Mouse (Mus musculus): ENCODE data around the gene Dlg2. TPM values are rescaled to one million over a fixed set of nuclear protein-coding genes. Genes with fewer than 3 reads are reported as not detected.
A peak's percentile ranks its signal among the peaks of the same experiment; 100 is the strongest.

Gene Dlg2
- polyA plus RNA-seq (2016; fragmentation: Nextera tagmentation; extraction: Ambion mirVana): 12.5 and 14.2 TPM in 2 replicates

DNA sequence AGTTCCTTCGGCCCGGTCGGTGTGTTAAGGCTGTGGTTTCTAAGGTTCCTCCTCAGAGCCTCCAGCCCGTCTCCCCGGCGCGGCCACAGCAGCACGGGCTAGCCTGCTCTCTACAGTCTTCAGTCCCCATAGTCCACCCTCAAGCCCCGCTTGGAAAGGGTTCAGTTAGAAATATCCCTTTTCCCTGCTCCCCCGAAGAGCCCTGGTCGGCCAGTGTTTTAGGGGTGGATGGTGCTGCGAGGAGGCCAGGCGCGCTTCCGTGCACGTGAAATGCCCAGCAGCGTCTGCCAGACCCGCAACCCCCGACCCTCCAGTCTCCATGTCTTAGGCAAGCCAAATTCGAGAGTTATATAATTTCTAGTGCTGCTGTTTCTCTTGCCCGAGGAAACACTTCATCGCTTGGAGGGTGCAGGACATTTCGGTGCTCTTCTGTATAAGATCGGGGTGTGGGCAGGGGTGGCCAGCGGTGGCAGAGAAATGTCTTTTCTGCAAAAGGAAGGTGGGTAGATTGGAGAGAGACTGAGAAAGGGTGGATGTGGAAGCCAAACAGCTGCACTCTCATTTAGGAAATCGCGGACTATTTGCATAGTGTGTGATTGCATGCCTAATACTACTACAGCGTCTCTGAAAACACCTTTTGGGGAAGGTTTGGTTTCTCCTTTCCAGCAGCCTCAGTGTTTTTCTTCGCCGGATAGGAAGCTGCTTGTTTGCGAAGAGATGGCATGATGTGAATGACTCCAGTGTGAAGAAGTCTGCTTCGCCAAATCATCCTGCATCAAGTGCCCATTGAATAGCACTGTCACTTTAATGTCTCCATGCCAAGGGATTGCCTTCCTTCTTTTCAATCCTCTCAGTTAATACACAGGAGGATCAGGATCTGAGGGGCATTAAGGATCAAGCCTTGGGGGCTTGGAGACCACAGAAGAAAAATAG lies at the start of gene Dlg2:
Dlg2 (plus strand) TSS at position 360 of the 933 bp plus-strand sequence.
- Histone ChIP-seq H3K9me3 (replicated peaks) (no peaks in the 10 kb centered on the region), H3K4me1 (replicated peaks) (peaks cover 8% of the 10 kb centered on the region), H3K36me3 (peaks cover 5% of the 10 kb centered on the region), H3K4me2 (peak within 1 kb of the TSS; percentile 94), H3K27ac (ENCODE audit: poor library complexity, severe bottlenecking) (peak within 1 kb of the TSS; percentile 41; the same call in 1 of the 2 replicates), H3K27me3 (replicated peaks) (0 out of 2 replicates have a peak, but pooled peaks cover 2% of the 10 kb centered on the region), H3K4me3 (peak within 1 kb of the TSS; percentile 69), H3K9ac (peak within 1 kb of the TSS; percentile 75)
- under 1% methylated on average over 32 of the region's 32 CpGs for WGBS
- ATAC-seq (ENCODE audit: insufficient number of reproducible peaks, low FRiP score): peak; percentile 55

DNA sequence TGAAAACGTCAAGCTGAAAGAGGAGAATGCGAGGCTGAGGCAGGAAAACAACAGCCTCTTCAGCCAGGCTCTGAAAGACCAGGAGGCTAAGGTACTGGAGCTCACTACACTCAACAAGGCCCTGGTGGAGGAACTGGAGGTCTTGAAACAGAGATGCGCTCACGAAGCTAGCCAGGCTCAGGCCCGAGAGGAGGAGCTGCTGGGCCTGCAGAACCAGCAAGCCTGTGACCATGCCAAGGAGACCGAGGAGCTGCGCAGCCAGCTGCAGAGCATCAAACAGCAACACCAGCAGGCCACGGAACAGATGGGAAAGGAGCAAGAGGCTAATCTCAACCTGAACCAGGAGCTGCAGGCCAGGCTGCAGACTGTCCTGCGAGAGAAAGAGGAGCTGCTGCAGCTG lies 49.5 kb upstream of the Dlg2 start:
- H3K4me3 ChIP-seq: peak overlapping the region; percentile 49
- 47% methylated on average over 9 of the region's 9 CpGs for WGBS
- H3K27me3 ChIP-seq (replicated peaks): no peaks in the 10 kb centered on the region
- peak overlapping the region; percentile 85 for H3K4me2 ChIP-seq
- no peak for ATAC-seq (ENCODE audit: insufficient number of reproducible peaks, low FRiP score)
- H3K9me3 ChIP-seq (replicated peaks): no peaks in the 10 kb centered on the region
- H3K36me3 ChIP-seq: no peaks in the 10 kb centered on the region
- 0 out of 2 replicates have a peak, but pooled peaks cover 4% of the 10 kb centered on the region for H3K4me1 ChIP-seq (replicated peaks)
- H3K27ac ChIP-seq (ENCODE audit: poor library complexity, severe bottlenecking): no peak overlapping the region
- H3K9ac ChIP-seq: peak overlapping the region; percentile 71

DNA sequence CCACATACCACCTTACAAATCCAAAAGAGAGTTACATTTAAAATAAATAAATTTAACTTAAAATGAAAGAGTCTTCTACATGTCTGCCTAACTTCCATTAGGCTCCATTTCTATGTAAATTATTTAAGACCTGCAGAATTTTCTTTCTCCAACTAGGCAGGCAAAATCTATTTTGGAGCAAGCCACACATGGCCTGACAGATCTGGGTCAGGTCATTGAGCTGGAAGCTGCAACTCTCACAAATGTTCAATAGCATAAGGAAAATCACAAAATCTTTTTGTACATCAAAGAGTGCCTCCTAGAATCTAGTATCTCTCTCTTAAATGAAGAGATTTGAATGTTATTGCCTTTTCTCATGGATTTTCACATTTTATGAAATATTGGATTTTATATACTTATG lies 44.3 kb upstream of the Dlg2 start:
- H3K4me3 ChIP-seq: no peak overlapping the region
- H3K9ac ChIP-seq: no peak overlapping the region

DNA sequence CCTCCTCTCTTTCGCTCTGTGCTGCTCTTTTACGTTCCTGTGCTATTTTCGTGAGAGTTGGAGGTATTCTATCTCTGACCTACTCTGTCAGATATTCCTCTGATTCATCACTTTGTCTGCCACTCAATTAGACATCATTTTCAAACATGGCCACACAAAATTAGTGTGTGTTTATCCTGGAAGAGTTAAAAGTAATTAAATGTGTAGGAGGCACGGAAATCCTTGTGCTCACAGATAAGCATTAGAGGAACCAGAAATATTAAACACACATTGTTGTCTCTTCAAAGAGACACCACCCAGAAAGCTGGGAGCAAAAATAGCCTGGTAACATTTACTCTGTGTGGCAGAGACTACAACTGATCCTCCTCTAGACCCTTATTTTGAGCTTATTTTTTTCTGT lies 36.4 kb upstream of the Dlg2 start:
- H3K4me1 ChIP-seq (replicated peaks): no peaks in the 10 kb centered on the region
- no peak overlapping the region for H3K4me3 ChIP-seq
- H3K36me3 ChIP-seq: no peaks in the 10 kb centered on the region
- H3K9me3 ChIP-seq (replicated peaks): no peaks in the 10 kb centered on the region
- H3K9ac ChIP-seq: no peak overlapping the region
- H3K27me3 ChIP-seq (replicated peaks): no peaks in the 10 kb centered on the region
- 79% methylated on average over 4 of the region's 4 CpGs for WGBS
- no peak overlapping the region for H3K27ac ChIP-seq (ENCODE audit: poor library complexity, severe bottlenecking)
- no peak overlapping the region for H3K4me2 ChIP-seq
- no peak for ATAC-seq (ENCODE audit: insufficient number of reproducible peaks, low FRiP score)

More for the DNA sequence above, 44.3 kb upstream of the Dlg2 start:
- Histone ChIP-seq H3K27me3 (replicated peaks) (no peaks in the 10 kb centered on the region), H3K4me2 (no peak overlapping the region), H3K9me3 (replicated peaks) (no peaks in the 10 kb centered on the region), H3K4me1 (replicated peaks) (no peaks in the 10 kb centered on the region), H3K27ac (ENCODE audit: poor library complexity, severe bottlenecking) (no peak overlapping the region), H3K36me3 (no peaks in the 10 kb centered on the region)
- ATAC-seq (ENCODE audit: insufficient number of reproducible peaks, low FRiP score): no peak

DNA sequence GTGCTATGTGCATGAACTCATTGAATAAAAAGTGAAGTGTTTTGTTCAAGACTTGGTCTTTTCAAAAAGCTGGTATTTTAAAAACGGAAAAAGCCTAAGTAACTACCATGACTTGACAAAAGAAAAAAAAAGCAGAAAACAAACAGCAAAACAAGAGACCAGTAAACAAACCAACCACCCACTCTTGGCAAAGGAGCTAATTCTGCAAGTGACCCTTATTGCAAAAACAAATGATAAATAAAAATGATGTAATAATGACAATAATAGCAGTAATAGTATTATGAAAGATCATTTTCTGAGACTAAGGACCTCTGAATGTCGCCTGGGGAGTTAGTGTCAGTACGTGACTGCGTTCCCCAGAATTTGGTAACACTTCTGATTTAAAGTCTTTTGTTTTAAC lies 34.4 kb upstream of the Dlg2 start:
- Histone ChIP-seq H3K4me1 (replicated peaks) (no peaks in the 10 kb centered on the region), H3K9ac (peak overlapping the region; percentile 96; the same call in 1 of the 2 replicates), H3K4me3 (peak overlapping the region; percentile 74), H3K27ac (ENCODE audit: poor library complexity, severe bottlenecking) (peak overlapping the region; percentile 99; the same call in 1 of the 2 replicates), H3K9me3 (replicated peaks) (no peaks in the 10 kb centered on the region), H3K36me3 (no peaks in the 10 kb centered on the region), H3K4me2 (peak overlapping the region; percentile 96), H3K27me3 (replicated peaks) (no peaks in the 10 kb centered on the region)
- WGBS: 15% methylated on average over 4 of the region's 4 CpGs
- ATAC-seq (ENCODE audit: insufficient number of reproducible peaks, low FRiP score): no peak

DNA sequence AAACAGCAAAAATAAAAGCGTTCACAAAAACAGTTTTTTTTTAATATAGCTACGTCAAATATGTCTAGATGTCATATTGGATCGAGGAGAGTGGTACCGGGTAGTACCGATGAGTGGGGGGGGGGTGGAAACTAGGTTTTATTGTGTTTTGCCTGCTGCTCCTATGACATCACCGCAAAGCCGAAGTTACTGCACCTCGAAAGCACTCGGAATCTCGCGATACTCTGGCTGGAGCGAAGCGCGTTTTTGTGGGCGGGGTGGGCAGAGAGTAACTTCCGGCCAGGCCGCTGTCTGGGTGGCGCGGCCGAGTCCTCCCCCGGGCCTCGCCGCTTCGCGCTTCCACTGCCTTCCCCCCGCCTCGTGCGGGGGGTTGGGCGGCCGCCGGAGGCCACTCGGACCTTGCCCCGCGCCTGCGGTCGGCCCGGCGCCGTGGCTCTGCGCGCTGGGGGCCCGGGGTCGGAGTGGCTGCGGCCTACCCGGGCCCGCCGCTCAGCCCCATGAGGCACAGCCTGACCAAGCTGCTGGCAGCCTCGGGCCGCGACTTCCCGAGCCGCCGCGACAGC lies 33.9 kb upstream of the Dlg2 start, which contains the start of gene Crebzf:
Crebzf (plus strand) TSS at position 212 of the 563 bp plus-strand sequence.
- H3K27me3 ChIP-seq (replicated peaks): no peaks in the 10 kb centered on the region
- H3K27ac ChIP-seq (ENCODE audit: poor library complexity, severe bottlenecking): peak within 1 kb of the TSS; percentile 99
- peak within 1 kb of the TSS; percentile 74 for H3K4me3 ChIP-seq
- peak; percentile 96 for ATAC-seq (ENCODE audit: insufficient number of reproducible peaks, low FRiP score)
- peak within 1 kb of the TSS; percentile 96 for H3K4me2 ChIP-seq
- 0 out of 2 replicates have a peak, but pooled peaks cover 3% of the 10 kb centered on the region for H3K36me3 ChIP-seq
- H3K9me3 ChIP-seq (replicated peaks): no peaks in the 10 kb centered on the region
- peak within 1 kb of the TSS; percentile 96 for H3K9ac ChIP-seq
- WGBS: under 1% methylated on average over 47 of the region's 54 CpGs
- H3K4me1 ChIP-seq (replicated peaks): peaks cover 2% of the 10 kb centered on the region

DNA sequence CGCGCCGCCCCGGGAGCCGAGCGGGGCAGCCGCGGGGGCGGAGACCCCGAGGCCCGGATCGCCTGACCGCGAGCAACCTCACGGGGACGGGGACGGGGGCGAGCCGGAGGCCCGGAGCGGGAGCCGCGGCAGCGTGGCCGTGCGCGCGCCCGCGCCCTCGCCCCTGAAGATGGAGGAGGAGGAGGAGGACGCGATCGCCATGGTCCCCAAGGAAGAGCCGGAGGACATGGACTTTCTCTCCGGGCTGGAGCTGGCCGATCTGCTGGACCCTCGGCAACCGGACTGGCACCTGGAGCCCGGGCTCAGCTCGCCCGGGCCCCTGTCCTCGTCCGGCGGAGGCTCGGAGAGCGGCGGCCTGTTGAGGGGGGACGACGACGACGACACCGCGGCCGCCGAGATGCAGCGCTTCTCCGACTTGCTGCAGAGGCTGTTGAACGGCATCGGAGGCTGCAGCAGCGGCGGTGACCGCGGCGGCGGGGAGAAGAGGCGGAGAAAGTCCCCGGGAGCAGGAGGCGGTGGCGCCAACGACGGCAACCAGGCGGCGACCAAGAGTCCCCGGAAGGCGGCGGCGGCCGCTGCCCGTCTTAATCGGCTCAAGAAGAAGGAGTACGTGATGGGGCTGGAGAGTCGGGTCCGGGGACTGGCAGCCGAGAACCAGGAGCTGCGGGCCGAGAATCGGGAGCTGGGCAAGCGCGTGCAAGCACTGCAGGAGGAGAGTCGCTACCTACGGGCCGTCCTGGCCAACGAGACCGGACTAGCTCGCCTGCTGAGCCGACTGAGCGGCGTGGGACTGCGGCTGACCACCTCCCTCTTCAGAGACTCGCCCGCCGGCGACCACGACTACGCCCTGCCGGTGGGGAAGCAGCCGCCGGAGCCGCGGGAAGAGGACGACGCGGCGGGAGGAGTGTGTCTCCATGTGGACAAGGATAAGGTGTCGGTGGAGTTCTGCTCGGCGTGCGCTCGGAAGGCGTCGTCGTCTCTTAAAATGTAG lies 33.1 kb upstream of the Dlg2 start:
- Histone ChIP-seq H3K4me1 (replicated peaks) (peaks cover 3% of the 10 kb centered on the region), H3K4me2 (peak overlapping the region; percentile 96), H3K27ac (ENCODE audit: poor library complexity, severe bottlenecking) (peak overlapping the region; percentile 99), H3K36me3 (0 out of 2 replicates have a peak, but pooled peaks cover 3% of the 10 kb centered on the region), H3K9ac (peak overlapping the region; percentile 96), H3K4me3 (peak overlapping the region; percentile 74), H3K27me3 (replicated peaks) (no peaks in the 10 kb centered on the region), H3K9me3 (replicated peaks) (no peaks in the 10 kb centered on the region)
- WGBS: under 1% methylated on average over 122 of the region's 123 CpGs
- ATAC-seq (ENCODE audit: insufficient number of reproducible peaks, low FRiP score): peak; percentile 81

DNA sequence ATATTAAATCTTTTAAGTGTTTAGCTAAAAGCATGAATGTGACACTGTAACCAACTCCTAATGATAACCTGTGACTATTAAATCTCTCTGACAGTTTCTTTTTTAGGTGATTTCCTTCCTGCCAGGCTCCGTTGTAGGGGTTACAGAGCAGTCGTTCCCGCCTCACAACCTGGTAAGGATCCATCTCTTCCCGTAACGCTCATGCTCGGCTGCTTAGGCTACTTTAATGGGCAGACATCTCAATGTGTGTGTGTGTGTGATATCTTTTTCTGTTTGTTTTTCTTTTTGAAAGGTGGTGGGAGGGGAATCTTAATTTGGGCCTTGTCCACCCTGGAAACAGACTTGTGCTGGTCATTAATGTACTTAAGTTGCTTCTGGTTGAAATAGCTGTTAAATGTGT lies 32.3 kb upstream of the Dlg2 start:
- Histone ChIP-seq H3K36me3 (peaks cover 6% of the 10 kb centered on the region; the same call in 1 of the 2 replicates), H3K27me3 (replicated peaks) (no peaks in the 10 kb centered on the region), H3K4me1 (replicated peaks) (peaks cover 3% of the 10 kb centered on the region), H3K4me2 (peak overlapping the region; percentile 96), H3K9ac (peak overlapping the region; percentile 96), H3K9me3 (replicated peaks) (no peaks in the 10 kb centered on the region), H3K27ac (ENCODE audit: poor library complexity, severe bottlenecking) (no peak overlapping the region; the same call in 1 of the 2 replicates), H3K4me3 (peak overlapping the region; percentile 74)
- WGBS: 0% methylated on average over 6 of the region's 6 CpGs
- ATAC-seq (ENCODE audit: insufficient number of reproducible peaks, low FRiP score): no peak

DNA sequence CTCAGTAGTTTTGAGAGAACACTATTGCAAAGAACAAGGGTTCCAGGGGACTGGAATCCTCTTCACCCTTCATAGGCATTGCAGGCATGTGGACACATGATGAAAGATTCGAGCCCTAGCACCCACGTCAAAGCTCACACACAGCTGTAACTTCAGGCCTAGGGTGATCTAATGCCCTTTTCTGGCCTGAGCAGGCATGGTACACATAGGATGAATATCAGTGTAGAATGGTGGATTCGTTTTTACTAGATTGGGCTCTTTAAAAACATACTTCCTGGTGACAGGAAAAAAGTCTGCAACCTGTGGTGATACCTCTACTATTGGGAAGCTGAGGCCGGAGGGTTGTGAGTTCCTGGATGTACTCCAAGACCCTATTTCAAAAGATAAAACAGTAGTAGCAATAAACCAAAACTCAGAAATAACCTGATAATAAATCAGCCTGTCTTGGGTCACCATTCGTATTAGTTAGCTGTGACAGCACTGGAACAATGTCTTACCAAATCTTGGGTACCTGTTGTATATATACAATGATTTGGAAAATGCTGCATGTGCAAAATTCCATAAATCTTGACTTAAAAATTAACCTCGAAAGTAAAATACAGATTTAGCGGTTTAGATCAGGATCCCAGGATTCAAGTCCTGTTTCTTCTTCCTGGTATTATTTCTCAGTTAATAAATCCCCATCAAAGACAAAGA lies 20.2 kb upstream of the Dlg2 start:
- 29% methylated on average over 7 of the region's 7 CpGs for WGBS
- no peak overlapping the region for H3K27ac ChIP-seq (ENCODE audit: poor library complexity, severe bottlenecking)
- peak overlapping the region; percentile 28 for H3K9ac ChIP-seq
- H3K27me3 ChIP-seq (replicated peaks): 0 out of 2 replicates have a peak, but pooled peaks cover 5% of the 10 kb centered on the region
- peaks cover 12% of the 10 kb centered on the region for H3K4me1 ChIP-seq (replicated peaks)
- H3K36me3 ChIP-seq: peaks cover 23% of the 10 kb centered on the region
- no peak for ATAC-seq (ENCODE audit: insufficient number of reproducible peaks, low FRiP score)
- H3K4me3 ChIP-seq: peak overlapping the region; percentile 83
- peak overlapping the region; percentile 69 for H3K4me2 ChIP-seq
- no peaks in the 10 kb centered on the region for H3K9me3 ChIP-seq (replicated peaks)
